Mouse (Mus musculus): ENCODE results near the gene 1810062G17Rik. TPM values are rescaled to one million over a fixed set of nuclear protein-coding genes. Genes with fewer than 3 reads are reported as not detected.
A peak's percentile ranks its signal among the peaks of the same experiment; 100 is the strongest.

Gene 1810062G17Rik
- polyA plus RNA-seq (2012; fragmentation: generic; extraction: Trizol) = 0.46 TPM

DNA sequence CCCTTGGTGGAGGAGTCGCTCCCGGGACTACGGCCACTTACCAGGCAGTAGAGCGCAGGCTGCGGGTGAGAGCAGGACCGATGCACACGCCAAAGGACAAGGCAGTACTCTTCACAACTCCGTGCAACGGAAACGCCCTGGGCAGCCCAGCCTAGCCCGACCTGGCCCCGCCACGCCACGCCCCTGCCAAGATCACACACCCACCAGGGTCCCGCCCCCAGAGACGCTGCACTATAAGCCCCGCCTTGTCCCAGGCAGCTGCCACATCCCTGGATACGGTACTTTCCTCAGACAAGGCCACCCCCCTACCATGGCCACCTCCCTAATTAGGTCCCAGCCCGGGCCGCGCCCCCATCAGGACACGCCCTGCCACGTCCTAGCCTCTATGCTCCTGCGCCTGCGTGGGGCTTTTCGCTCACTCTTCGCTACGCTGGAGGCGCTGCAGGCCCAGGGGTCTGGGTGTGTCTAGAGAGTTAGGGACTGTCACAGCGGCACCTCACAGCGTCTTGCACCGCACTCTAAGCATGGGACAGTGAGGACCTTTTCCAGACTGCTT is at the start of gene 1810062G17Rik, which contains the start of gene Anxa5:
Gene 1810062G17Rik (plus strand): TSS at position 406 of the 556 bp plus-strand sequence.
Gene Anxa5 (minus strand): TSS at position 363 of the 556 bp plus-strand sequence.
- H3K4me3 ChIP-seq = peak within 1 kb of the TSS; percentile 90
- H3ac ChIP-seq (ENCODE audit: control insufficient read depth, insufficient read length) = peak within 1 kb of the TSS; percentile 29
- H3K4me2 ChIP-seq (ENCODE audit: low read depth) = peak within 1 kb of the TSS; percentile 77
- no peaks in the 10 kb centered on the region for H3K27me3 ChIP-seq (ENCODE audit: control insufficient read depth, insufficient read depth, insufficient read length)
- H3K36me3 ChIP-seq (ENCODE audit: control insufficient read depth, insufficient read depth) = no peaks in the 10 kb centered on the region
- TF ChIP-seq MYOD1 (IDR thresholded peaks at IDR 0.05; ENCODE audit: control insufficient read depth in 1 of 3, insufficient read length in 2 of 3, low read depth in 2 of 3) = peak in 2 of 3 experiments; percentile 66 to 83
- TF ChIP-seq POLR2A (IDR thresholded peaks at IDR 0.05; ENCODE audit: insufficient read length, low read depth) = peak; percentile 89
- peak; percentile 98 for TF ChIP-seq POLR2AphosphoS2 (IDR thresholded peaks at IDR 0.05; ENCODE audit: insufficient read length, low read depth)
- TF ChIP-seq CEBPB (IDR thresholded peaks at IDR 0.05; ENCODE audit: insufficient read depth, poor library complexity, severe bottlenecking) = no peak
- TF ChIP-seq USF1 (IDR thresholded peaks at IDR 0.05; ENCODE audit: low read depth) = no peak
- TF ChIP-seq SRF (IDR thresholded peaks at IDR 0.05; ENCODE audit: control insufficient read depth, insufficient read length, low read depth) = peak; percentile 94
- no peak for TF ChIP-seq E2F4 (IDR thresholded peaks at IDR 0.05; ENCODE audit: insufficient read depth)
- peak in 2 of 3 experiments; percentile 47 to 66 for TF ChIP-seq MYOG (IDR thresholded peaks at IDR 0.05; ENCODE audit: control insufficient read depth in 1 of 3, insufficient read depth in 1 of 3, insufficient read length in 2 of 3, low read depth in 2 of 3)
- no peak for TF ChIP-seq REST (IDR thresholded peaks at IDR 0.05; ENCODE audit: insufficient read depth, insufficient read length)
- peaks cover 48% of the 10 kb centered on the region for H3K79me2 ChIP-seq (ENCODE audit: control insufficient read depth, insufficient read depth)

DNA sequence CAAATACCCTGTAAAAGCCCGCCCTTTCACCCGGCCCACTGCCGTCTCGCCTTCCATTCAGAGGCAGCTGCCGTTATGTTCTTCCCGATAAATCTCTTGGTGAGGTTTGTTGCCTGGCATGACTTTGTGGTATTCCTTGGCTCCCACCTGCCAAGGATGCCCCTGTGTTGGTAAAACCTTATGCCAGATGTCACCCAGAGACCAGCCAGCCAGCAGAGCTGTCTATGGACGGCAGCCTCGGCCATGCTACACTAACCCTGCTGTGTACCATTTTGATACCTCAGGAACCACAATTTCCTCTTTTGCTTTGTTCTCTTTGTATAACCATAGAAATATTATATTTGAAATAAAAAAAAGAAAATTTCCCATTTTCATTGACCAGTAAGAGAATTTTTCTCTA is 48.4 kb upstream of the 1810062G17Rik start:
- TF ChIP-seq E2F4 (IDR thresholded peaks at IDR 0.05; ENCODE audit: insufficient read depth) = no peak
- TF ChIP-seq REST (IDR thresholded peaks at IDR 0.05; ENCODE audit: insufficient read depth, insufficient read length) = no peak
- TF ChIP-seq USF1 (IDR thresholded peaks at IDR 0.05; ENCODE audit: low read depth) = no peak
- TF ChIP-seq CEBPB (IDR thresholded peaks at IDR 0.05; ENCODE audit: insufficient read depth, poor library complexity, severe bottlenecking) = no peak
- TF ChIP-seq MYOG (IDR thresholded peaks at IDR 0.05; ENCODE audit: control insufficient read depth in 1 of 3, insufficient read depth in 1 of 3, insufficient read length in 2 of 3, low read depth in 2 of 3) = no peak
- TF ChIP-seq SRF (IDR thresholded peaks at IDR 0.05; ENCODE audit: control insufficient read depth, insufficient read length, low read depth) = no peak
- Histone ChIP-seq H3K4me3 (no peak overlapping the region), H3K36me3 (ENCODE audit: control insufficient read depth, insufficient read depth) (no peaks in the 10 kb centered on the region), H3ac (ENCODE audit: control insufficient read depth, insufficient read length) (no peak overlapping the region), H3K79me2 (ENCODE audit: control insufficient read depth, insufficient read depth) (no peaks in the 10 kb centered on the region), H3K4me2 (ENCODE audit: low read depth) (no peak overlapping the region), H3K27me3 (ENCODE audit: control insufficient read depth, insufficient read depth, insufficient read length) (no peaks in the 10 kb centered on the region)

DNA sequence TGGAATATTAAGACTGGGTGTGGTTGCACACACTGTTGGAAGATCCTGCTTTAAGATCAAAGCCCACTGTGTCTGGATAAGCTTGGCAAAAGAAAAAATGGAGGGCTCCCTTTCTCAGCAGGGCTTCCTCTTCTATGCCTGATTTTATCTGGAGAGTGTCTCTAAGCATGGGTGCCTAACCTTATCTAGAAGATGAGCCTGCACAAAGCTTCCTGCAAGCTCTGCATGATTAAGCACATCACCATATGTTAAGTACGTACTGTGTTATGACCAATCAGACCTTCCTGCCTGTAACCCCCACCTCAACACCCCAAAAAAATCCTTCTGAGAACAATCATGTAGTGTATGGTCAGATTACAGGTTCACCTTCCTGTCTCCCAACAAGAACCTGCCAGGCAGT is 45.4 kb upstream of the 1810062G17Rik start:
- Histone ChIP-seq H3ac (ENCODE audit: control insufficient read depth, insufficient read length) (no peak overlapping the region), H3K27me3 (ENCODE audit: control insufficient read depth, insufficient read depth, insufficient read length) (no peaks in the 10 kb centered on the region), H3K4me3 (no peak overlapping the region), H3K36me3 (ENCODE audit: control insufficient read depth, insufficient read depth) (no peaks in the 10 kb centered on the region), H3K4me2 (ENCODE audit: low read depth) (no peak overlapping the region), H3K79me2 (ENCODE audit: control insufficient read depth, insufficient read depth) (no peaks in the 10 kb centered on the region)
- TF ChIP-seq POLR2AphosphoS2 (IDR thresholded peaks at IDR 0.05; ENCODE audit: insufficient read length, low read depth) (no peak), CEBPB (IDR thresholded peaks at IDR 0.05; ENCODE audit: insufficient read depth, poor library complexity, severe bottlenecking) (no peak), MYOD1 (IDR thresholded peaks at IDR 0.05; ENCODE audit: control insufficient read depth in 1 of 3, insufficient read length in 2 of 3, low read depth in 2 of 3) (no peak), TCF12 (IDR thresholded peaks at IDR 0.05; ENCODE audit: insufficient read depth, poor library complexity, severe bottlenecking) (no peak), REST (IDR thresholded peaks at IDR 0.05; ENCODE audit: insufficient read depth, insufficient read length) (no peak), USF1 (IDR thresholded peaks at IDR 0.05; ENCODE audit: low read depth) (no peak), POLR2A (IDR thresholded peaks at IDR 0.05; ENCODE audit: insufficient read length, low read depth) (no peak), TCF3 (IDR thresholded peaks at IDR 0.05; ENCODE audit: insufficient read length, low read depth) (no peak), E2F4 (IDR thresholded peaks at IDR 0.05; ENCODE audit: insufficient read depth) (no peak), MYOG (IDR thresholded peaks at IDR 0.05; ENCODE audit: control insufficient read depth in 1 of 3, insufficient read depth in 1 of 3, insufficient read length in 2 of 3, low read depth in 2 of 3) (no peak), MAX (IDR thresholded peaks at IDR 0.05; ENCODE audit: low read depth) (no peak), SRF (IDR thresholded peaks at IDR 0.05; ENCODE audit: control insufficient read depth, insufficient read length, low read depth) (no peak)

DNA sequence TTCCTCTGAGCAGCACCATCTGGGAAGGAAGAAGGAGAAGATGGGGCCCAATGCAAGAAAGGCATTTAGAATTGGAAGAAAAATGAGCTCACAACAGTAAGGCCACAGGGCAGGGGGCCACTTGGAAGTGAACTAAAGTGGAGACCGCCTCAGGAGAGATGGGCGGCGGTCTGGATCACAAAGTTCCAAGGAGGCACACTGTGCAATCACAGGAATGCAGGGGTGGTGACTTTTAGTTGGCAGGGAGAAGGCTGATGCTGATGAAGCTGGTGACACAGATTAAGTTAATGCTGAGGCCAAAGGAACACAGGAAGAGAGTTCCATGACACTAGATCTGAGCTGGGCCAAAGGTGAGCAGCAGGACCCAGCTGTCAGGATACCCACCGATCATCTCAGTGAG is 35.5 kb upstream of the 1810062G17Rik start:
- H3K4me3 ChIP-seq = no peak overlapping the region
- no peak overlapping the region for H3K4me2 ChIP-seq (ENCODE audit: low read depth)
- no peaks in the 10 kb centered on the region for H3K36me3 ChIP-seq (ENCODE audit: control insufficient read depth, insufficient read depth)
- TF ChIP-seq TCF3 (IDR thresholded peaks at IDR 0.05; ENCODE audit: insufficient read length, low read depth) (no peak), TCF12 (IDR thresholded peaks at IDR 0.05; ENCODE audit: insufficient read depth, poor library complexity, severe bottlenecking) (no peak), MAX (IDR thresholded peaks at IDR 0.05; ENCODE audit: low read depth) (no peak), POLR2AphosphoS2 (IDR thresholded peaks at IDR 0.05; ENCODE audit: insufficient read length, low read depth) (no peak), POLR2A (IDR thresholded peaks at IDR 0.05; ENCODE audit: insufficient read length, low read depth) (no peak), MYOD1 (IDR thresholded peaks at IDR 0.05; ENCODE audit: control insufficient read depth in 1 of 3, insufficient read length in 2 of 3, low read depth in 2 of 3) (no peak), SRF (IDR thresholded peaks at IDR 0.05; ENCODE audit: control insufficient read depth, insufficient read length, low read depth) (no peak), REST (IDR thresholded peaks at IDR 0.05; ENCODE audit: insufficient read depth, insufficient read length) (no peak), CEBPB (IDR thresholded peaks at IDR 0.05; ENCODE audit: insufficient read depth, poor library complexity, severe bottlenecking) (no peak), USF1 (IDR thresholded peaks at IDR 0.05; ENCODE audit: low read depth) (no peak), E2F4 (IDR thresholded peaks at IDR 0.05; ENCODE audit: insufficient read depth) (no peak), MYOG (IDR thresholded peaks at IDR 0.05; ENCODE audit: control insufficient read depth in 1 of 3, insufficient read depth in 1 of 3, insufficient read length in 2 of 3, low read depth in 2 of 3) (no peak)
- H3K79me2 ChIP-seq (ENCODE audit: control insufficient read depth, insufficient read depth) = no peaks in the 10 kb centered on the region
- H3ac ChIP-seq (ENCODE audit: control insufficient read depth, insufficient read length) = no peak overlapping the region
- no peaks in the 10 kb centered on the region for H3K27me3 ChIP-seq (ENCODE audit: control insufficient read depth, insufficient read depth, insufficient read length)

Data from myocyte (in vitro differentiated cells).